Mouse (Mus musculus) E14TG2a.4 (cell line): Measurements from ENCODE around the gene Hnrnpm.
"Not testable (repeated sequence)": the region's sequence is repeated elsewhere in the genome, so short reads cannot be mapped to it uniquely, and the experiment has no call there.

Experiments
- H3K27me3 ChIP-seq: 2 replicates; pipeline ENCODE4 v1.6.1; 2014; ENCODE audit warnings: low read length, control low read depth; ENCODE audit not compliant: insufficient read depth
- H3K36me3 ChIP-seq: 2 replicates; pipeline ENCODE4 v1.6.1; 2014; ENCODE audit warnings: low read length, control low read depth; ENCODE audit not compliant: insufficient read depth
- H3K4me1 ChIP-seq: replicated peaks from 2 replicates; pipeline ENCODE4 v1.6.1; 2014; ENCODE audit warnings: low read depth, low read length, control low read depth
- H3K4me3 ChIP-seq: replicated peaks from 2 replicates; pipeline ENCODE4 v1.5.1; 2014; ENCODE audit warnings: mild to moderate bottlenecking, low read length
- H3K9me3 ChIP-seq: 2 replicates; pipeline ENCODE4 v1.6.1; 2014; ENCODE audit warnings: low read length, control low read depth
- CTCF ChIP-seq: conservative IDR thresholded peaks from 2 replicates; pipeline ENCODE4 v1.5.1; 2014; ENCODE audit warnings: low read length
- NANOG ChIP-seq: IDR thresholded peaks from 2 replicates; pipeline ENCODE4 v1.6.1; 2014; ENCODE audit warnings: borderline replicate concordance, low read length, mixed read lengths
- POU5F1 ChIP-seq: IDR thresholded peaks from 2 replicates; pipeline ENCODE4 v1.6.1; 2014; ENCODE audit warnings: low read length, borderline replicate concordance

Gene Hnrnpm

GRCm38 (mm10) chr17:33686760-33687159 is at the start of gene Hnrnpm:
Hnrnpm (minus strand) TSS chr17:33686860.
- H3K4me1 ChIP-seq, result peaks cover 32% of the 10 kb centered on the region
- peak within 1 kb of the TSS; percentile 96 for H3K4me3 ChIP-seq
- no peaks in the 10 kb centered on the region for H3K27me3 ChIP-seq
- H3K9me3 ChIP-seq, result no peaks in the 10 kb centered on the region
- no peak for TF ChIP-seq POU5F1
- no peak for TF ChIP-seq CTCF
- TF ChIP-seq NANOG, result no peak
- H3K36me3 ChIP-seq, result peaks cover 33% of the 10 kb centered on the region

- not testable (repeated sequence) for H3K27me3 ChIP-seq, H3K4me1 ChIP-seq, H3K4me3 ChIP-seq, H3K36me3 ChIP-seq
- peaks cover 64% of the 10 kb centered on the region for H3K9me3 ChIP-seq
Observed at GRCm38 (mm10) chr17:33733526-33733925, 46.9 kb upstream of the Hnrnpm start.

GRCm38 (mm10) chr17:33732556-33733083 is 46.0 kb upstream of the Hnrnpm start:
- H3K36me3 ChIP-seq, H3K4me3 ChIP-seq, H3K4me1 ChIP-seq, H3K27me3 ChIP-seq: not testable (repeated sequence)
- H3K9me3 ChIP-seq, result peaks cover 58% of the 10 kb centered on the region

- TF ChIP-seq NANOG, result no peak
- TF ChIP-seq POU5F1, result no peak
- TF ChIP-seq CTCF, result no peak; the same call in 1 of the 2 replicates
- H3K36me3 ChIP-seq, result no peaks in the 10 kb centered on the region
- 0 out of 2 replicates have a peak, but pooled peaks cover 4% of the 10 kb centered on the region for H3K27me3 ChIP-seq
- no peaks in the 10 kb centered on the region for H3K4me1 ChIP-seq
- no peak overlapping the region for H3K4me3 ChIP-seq
- peaks cover 30% of the 10 kb centered on the region for H3K9me3 ChIP-seq
Observed at GRCm38 (mm10) chr17:33729215-33729614, 42.6 kb upstream of the Hnrnpm start.

- Histone ChIP-seq H3K27me3 (0 out of 2 replicates have a peak, but pooled peaks cover 4% of the 10 kb centered on the region), H3K9me3 (peaks cover 23% of the 10 kb centered on the region), H3K36me3 (no peaks in the 10 kb centered on the region), H3K4me3 (no peak overlapping the region), H3K4me1 (no peaks in the 10 kb centered on the region)
- no peak for TF ChIP-seq POU5F1
- no peak for TF ChIP-seq CTCF
- no peak for TF ChIP-seq NANOG
Observed at GRCm38 (mm10) chr17:33728396-33728795, 41.7 kb upstream of the Hnrnpm start.

- TF ChIP-seq POU5F1 (no peak), NANOG (no peak), CTCF (no peak)
- Histone ChIP-seq H3K4me3 (no peak overlapping the region), H3K36me3 (peaks cover 6% of the 10 kb centered on the region), H3K27me3 (no peaks in the 10 kb centered on the region), H3K9me3 (no peaks in the 10 kb centered on the region), H3K4me1 (peaks cover 20% of the 10 kb centered on the region)
Observed at GRCm38 (mm10) chr17:33719736-33720378, 33.2 kb upstream of the Hnrnpm start.

- Histone ChIP-seq H3K36me3 (peaks cover 11% of the 10 kb centered on the region), H3K4me1 (peaks cover 20% of the 10 kb centered on the region), H3K4me3 (peak overlapping the region; percentile 41), H3K9me3 (no peaks in the 10 kb centered on the region), H3K27me3 (no peaks in the 10 kb centered on the region)
- TF ChIP-seq POU5F1 (no peak), CTCF (no peak), NANOG (no peak)
Observed at GRCm38 (mm10) chr17:33718944-33719725, 32.5 kb upstream of the Hnrnpm start.

GRCm38 (mm10) chr17:33718384-33718881 is 31.8 kb upstream of the Hnrnpm start, which contains the start of gene March2:
March2 (minus strand) TSS chr17:33718670.
- Histone ChIP-seq H3K9me3 (no peaks in the 10 kb centered on the region), H3K4me3 (peak within 1 kb of the TSS; percentile 92), H3K27me3 (no peaks in the 10 kb centered on the region), H3K36me3 (peaks cover 11% of the 10 kb centered on the region), H3K4me1 (peaks cover 20% of the 10 kb centered on the region)
- no peak for TF ChIP-seq CTCF
- no peak for TF ChIP-seq NANOG
- TF ChIP-seq POU5F1, result no peak
